Mouse (Mus musculus) heart, embryonic 10.5 days (tissue): Measurements from ENCODE around the gene St7. TPM values are rescaled to one million over a fixed set of nuclear protein-coding genes. Genes with fewer than 3 reads are reported as not detected.
A peak's percentile ranks its signal among the peaks of the same experiment; 100 is the strongest.

Source experiments
- DNase-seq: peaks from one replicate; pipeline ENCODE4 v3.0.0-alpha.2; 2017; ENCODE audit warnings: low spot score
- H3K27ac ChIP-seq: fragments of 300-500 bp; sonication (generic); 2 replicates; pipeline ENCODE4 v1.5.1; 2016; ENCODE audit warnings: mild to moderate bottlenecking
- H3K27me3 ChIP-seq: fragments of 300-500 bp; sonication (generic); 2 replicates; pipeline ENCODE4 v1.6.1; 2016; ENCODE audit warnings: mild to moderate bottlenecking; ENCODE audit not compliant: poor library complexity, insufficient read depth, severe bottlenecking
- H3K36me3 ChIP-seq: fragments of 300-500 bp; sonication (generic); 2 replicates; pipeline ENCODE4 v1.6.1; 2016; ENCODE audit warnings: mild to moderate bottlenecking, moderate library complexity
- H3K4me1 ChIP-seq: fragments of 300-500 bp; sonication (generic); 2 replicates; pipeline ENCODE4 v1.6.1; 2016; ENCODE audit warnings: mild to moderate bottlenecking
- H3K4me3 ChIP-seq: fragments of 300-500 bp; sonication (generic); 2 replicates; pipeline ENCODE4 v1.5.1; 2016; ENCODE audit warnings: mild to moderate bottlenecking, moderate library complexity
- H3K9me3 ChIP-seq: fragments of 300-500 bp; sonication (generic); 2 replicates; pipeline ENCODE4 v1.6.1; 2016; ENCODE audit warnings: mild to moderate bottlenecking, moderate library complexity
- WGBS: fragments of 180-500 bp; shearing (Covaris S2); methylation state at CpG from one replicate; pipeline ENCODE4 v1.1.7; 2016; 5-methylcytosine and 5-hydroxymethylcytosine counted together
- polyA plus RNA-seq: library from polyadenylated mRNA; unstranded; fragments of >200 nt; fragmentation: Nextera tagmentation; extraction: Ambion mirVana; gene quantifications from 2 replicates; pipeline ENCODE4 v1.2.1, GENCODE M21; 2016

Gene St7
- polyA plus RNA-seq, 1 experiment from 2014 or later: 24.0 TPM

DNA sequence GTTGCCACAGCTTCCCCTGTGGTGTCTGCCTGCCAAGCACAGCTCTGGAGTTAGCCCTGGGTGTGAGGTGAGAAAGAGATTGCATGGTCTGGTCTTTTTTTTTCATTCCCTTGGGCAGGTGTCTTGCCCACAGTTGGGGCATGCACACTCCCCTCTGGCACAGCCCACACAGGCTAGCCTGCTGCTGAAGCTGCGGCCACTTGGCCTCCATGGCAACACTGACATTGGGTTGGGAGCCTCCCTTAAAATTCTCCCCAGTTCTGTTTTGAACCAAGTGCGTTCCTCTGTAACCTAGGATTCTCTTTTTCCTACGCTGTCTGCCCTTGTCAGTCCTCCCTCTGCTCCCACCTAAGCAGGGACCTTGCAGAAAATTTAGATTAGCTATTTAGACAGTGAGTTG lies 213.0 kb downstream of the St7 start:
- no peak overlapping the region for H3K27ac ChIP-seq
- no peak overlapping the region for H3K4me3 ChIP-seq
- DNase-seq: no peak
- no peaks in the 10 kb centered on the region for H3K27me3 ChIP-seq
- no peaks in the 10 kb centered on the region for H3K9me3 ChIP-seq
- H3K4me1 ChIP-seq: peaks cover 7% of the 10 kb centered on the region; the same call in 1 of the 2 replicates
- peaks cover 10% of the 10 kb centered on the region for H3K36me3 ChIP-seq
- WGBS: 62% methylated on average over 3 of the region's 3 CpGs

DNA sequence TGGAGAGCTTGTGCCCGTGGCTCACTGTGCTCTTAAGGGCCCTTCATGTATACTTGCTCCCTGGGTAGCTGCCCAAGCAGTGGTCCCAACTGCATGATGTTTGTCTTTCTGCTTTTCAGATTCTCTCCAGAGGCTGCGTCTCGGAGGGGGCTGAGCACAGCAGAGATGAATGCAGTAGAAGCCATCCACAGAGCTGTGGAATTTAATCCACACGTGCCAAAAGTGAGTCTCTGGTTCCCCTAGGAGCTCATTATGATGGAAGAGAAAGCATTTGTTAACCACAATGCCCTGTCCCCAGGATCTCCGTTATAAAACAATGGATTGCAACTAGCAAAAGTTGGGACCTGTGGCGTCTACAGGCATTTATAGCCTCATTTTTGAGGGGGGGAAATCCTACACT lies 213.6 kb downstream of the St7 start:
- Histone ChIP-seq H3K4me3 (no peak overlapping the region), H3K36me3 (peaks cover 10% of the 10 kb centered on the region), H3K27me3 (no peaks in the 10 kb centered on the region), H3K4me1 (peaks cover 7% of the 10 kb centered on the region; the same call in 1 of the 2 replicates), H3K9me3 (no peaks in the 10 kb centered on the region), H3K27ac (no peak overlapping the region)
- no peak for DNase-seq
- WGBS: 43% methylated on average over 6 of the region's 6 CpGs

DNA sequence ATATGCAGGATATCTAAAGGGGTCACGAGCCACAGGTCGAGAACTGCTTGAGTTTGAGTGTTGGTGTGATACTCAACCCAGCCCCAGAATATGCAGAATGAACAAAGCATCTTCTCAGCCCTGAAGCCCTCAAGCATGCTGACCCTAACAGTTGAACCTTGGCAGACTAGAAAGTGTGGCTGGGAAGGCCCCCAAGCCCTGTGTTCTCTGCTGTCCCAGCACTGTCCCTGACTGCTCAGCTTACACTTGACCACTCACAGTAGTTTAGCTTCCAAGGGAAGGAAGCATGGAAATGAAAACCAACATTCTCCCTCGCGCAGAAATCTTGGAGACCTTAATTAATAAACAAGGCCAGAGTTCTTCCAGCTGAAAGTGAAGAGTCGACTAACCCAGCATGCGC lies 219.6 kb downstream of the St7 start:
- H3K4me1 ChIP-seq: no peaks in the 10 kb centered on the region
- H3K27ac ChIP-seq: no peak overlapping the region
- no peaks in the 10 kb centered on the region; the same call in 1 of the 2 replicates for H3K36me3 ChIP-seq
- no peak overlapping the region for H3K4me3 ChIP-seq
- H3K27me3 ChIP-seq: no peaks in the 10 kb centered on the region
- 79% methylated on average over 6 of the region's 6 CpGs for WGBS
- H3K9me3 ChIP-seq: no peaks in the 10 kb centered on the region
- DNase-seq: no peak

DNA sequence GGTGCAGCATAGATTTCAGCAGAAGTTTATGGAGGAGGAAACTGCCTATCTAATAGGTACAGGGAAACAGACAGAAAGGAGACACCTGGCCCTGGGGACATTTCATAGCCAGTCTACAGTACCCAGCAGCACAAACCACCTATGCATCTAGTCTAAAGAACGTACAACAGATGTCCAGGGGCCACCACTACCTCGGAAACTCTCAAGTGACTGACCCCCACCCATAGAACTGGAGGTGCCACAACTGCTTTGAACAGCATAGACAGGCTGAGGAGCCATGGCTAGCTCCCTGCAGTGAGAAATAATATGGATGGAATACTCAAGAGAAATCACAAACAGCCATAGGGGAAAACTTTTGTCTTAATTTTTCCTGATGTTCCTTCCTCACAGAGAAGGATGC lies 220.1 kb downstream of the St7 start:
- DNase-seq: no peak
- WGBS: 86% methylated on average over 2 of the region's 2 CpGs
- H3K36me3 ChIP-seq: no peaks in the 10 kb centered on the region; the same call in 1 of the 2 replicates
- no peaks in the 10 kb centered on the region for H3K27me3 ChIP-seq
- no peak overlapping the region for H3K4me3 ChIP-seq
- H3K9me3 ChIP-seq: no peaks in the 10 kb centered on the region
- no peaks in the 10 kb centered on the region for H3K4me1 ChIP-seq
- no peak overlapping the region for H3K27ac ChIP-seq

DNA sequence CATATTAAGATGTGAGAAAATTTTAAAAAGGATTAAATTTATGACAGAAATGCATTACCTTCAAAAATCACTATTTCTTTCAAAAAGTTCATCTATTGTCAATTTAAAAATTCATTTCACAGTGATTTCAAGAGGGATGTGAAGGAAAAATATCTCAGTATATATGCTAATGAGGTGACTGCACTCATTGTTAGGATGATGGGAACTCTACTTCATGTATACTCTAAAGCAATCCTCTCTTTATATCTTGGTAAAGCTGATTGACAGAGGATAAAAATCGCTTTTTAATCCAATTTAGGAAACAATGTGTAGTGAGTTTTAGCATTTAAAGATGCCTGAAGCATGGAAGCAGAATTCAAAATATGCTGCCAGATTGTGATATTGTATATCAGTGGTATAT lies 220.6 kb downstream of the St7 start:
- H3K4me3 ChIP-seq: no peak overlapping the region
- 74% methylated on average over 1 of the region's 1 CpGs for WGBS

DNA sequence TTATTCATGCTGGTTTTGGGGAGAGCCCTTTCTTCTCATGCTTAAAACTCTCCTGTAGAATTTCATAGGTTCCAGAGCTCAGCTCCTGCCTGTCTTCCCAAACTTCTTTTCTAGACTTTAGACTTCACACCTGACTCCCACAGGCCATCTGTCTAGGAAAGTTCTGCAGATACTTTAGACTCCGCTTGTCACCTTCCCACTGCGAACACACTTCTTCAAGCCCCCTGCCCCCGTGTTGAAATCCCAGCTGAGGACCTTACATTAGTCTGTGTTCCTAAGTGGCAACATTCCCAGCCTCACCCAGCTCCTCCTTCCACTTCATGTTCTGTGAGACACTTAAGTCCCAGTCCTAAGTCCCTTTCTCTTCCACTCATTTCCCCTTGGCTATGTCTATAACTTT lies 221.6 kb downstream of the St7 start:
- Histone ChIP-seq H3K36me3 (peaks cover 3% of the 10 kb centered on the region; the same call in 1 of the 2 replicates), H3K27ac (no peak overlapping the region), H3K27me3 (no peaks in the 10 kb centered on the region), H3K4me3 (no peak overlapping the region), H3K4me1 (no peaks in the 10 kb centered on the region), H3K9me3 (no peaks in the 10 kb centered on the region)
- DNase-seq: no peak
- 57% methylated on average over 3 of the region's 3 CpGs for WGBS

More for the DNA sequence above, 220.6 kb downstream of the St7 start:
- Histone ChIP-seq H3K9me3 (no peaks in the 10 kb centered on the region), H3K27me3 (no peaks in the 10 kb centered on the region), H3K27ac (no peak overlapping the region), H3K4me1 (no peaks in the 10 kb centered on the region), H3K36me3 (no peaks in the 10 kb centered on the region; the same call in 1 of the 2 replicates)
- no peak for DNase-seq

DNA sequence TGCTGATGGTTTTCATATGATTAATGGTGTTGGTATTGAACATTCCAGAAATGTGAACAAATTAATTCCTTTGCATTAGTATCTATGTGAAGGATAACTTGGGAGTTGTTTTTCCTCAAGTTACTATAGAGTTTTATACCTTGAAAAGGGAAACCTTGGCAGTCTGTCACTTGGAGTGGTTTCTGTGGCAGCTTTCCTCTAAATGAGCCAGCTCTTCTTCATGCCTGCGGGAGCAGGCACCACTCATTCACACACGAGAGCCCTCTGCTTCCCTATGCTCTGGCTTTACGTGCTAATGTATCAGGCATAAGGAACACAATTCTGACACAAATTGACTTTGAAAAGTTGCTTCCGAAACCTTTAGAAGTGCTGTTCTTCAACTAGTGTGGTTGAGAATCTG lies 224.5 kb downstream of the St7 start:
- Histone ChIP-seq H3K27ac (no peak overlapping the region), H3K9me3 (no peaks in the 10 kb centered on the region), H3K27me3 (no peaks in the 10 kb centered on the region), H3K4me1 (no peaks in the 10 kb centered on the region), H3K4me3 (no peak overlapping the region), H3K36me3 (peaks cover 8% of the 10 kb centered on the region; the same call in 1 of the 2 replicates)
- 84% methylated on average over 4 of the region's 4 CpGs for WGBS
- no peak for DNase-seq

DNA sequence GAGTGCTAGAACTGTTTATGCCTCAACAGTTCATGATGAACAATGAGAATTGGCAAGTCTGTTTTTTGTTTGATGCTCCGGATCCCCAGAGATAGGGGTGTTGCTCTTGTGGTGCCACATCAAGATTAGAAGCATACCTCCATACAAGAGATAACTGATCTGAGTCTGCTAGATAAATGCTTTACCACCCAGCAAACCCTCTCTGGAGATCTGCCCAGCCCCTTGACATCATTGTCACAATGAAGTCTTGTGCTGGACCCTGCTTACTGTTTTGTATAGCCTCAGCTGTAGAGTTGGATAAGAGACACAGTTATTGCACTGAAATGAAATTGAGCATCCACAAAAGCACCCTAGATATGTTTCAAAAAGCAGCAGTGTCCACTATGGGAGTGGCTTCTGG lies 229.4 kb downstream of the St7 start:
- 0 out of 2 replicates have a peak, but pooled peaks cover under 1% of the 10 kb centered on the region for H3K4me1 ChIP-seq
- DNase-seq: no peak
- H3K36me3 ChIP-seq: peaks cover 15% of the 10 kb centered on the region; the same call in 1 of the 2 replicates
- no peak overlapping the region for H3K4me3 ChIP-seq
- WGBS: 82% methylated on average over 1 of the region's 1 CpGs
- no peaks in the 10 kb centered on the region for H3K27me3 ChIP-seq
- no peaks in the 10 kb centered on the region for H3K9me3 ChIP-seq
- no peak overlapping the region for H3K27ac ChIP-seq

DNA sequence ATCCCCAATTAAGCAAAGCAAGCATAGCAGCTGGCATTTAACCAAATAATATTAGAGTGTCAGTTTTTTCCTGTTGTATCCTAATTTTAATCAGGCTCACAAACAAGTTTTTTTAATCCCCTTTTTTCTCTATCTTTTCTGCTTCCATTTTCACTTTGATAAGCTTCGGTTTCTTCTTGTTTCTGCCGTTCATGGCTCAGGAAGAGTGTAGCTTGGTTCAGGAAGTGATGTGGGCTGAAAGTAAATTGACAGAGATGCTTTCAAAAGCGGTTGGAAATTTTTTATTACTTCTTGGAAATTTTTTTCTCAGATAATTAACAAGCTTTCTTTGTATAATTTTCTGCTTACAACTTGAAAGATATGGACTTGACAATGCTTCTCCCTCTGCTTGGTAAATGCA lies 230.2 kb downstream of the St7 start:
- no peak for DNase-seq
- 70% methylated on average over 3 of the region's 3 CpGs for WGBS
- no peaks in the 10 kb centered on the region for H3K9me3 ChIP-seq
- H3K27ac ChIP-seq: no peak overlapping the region
- H3K36me3 ChIP-seq: peaks cover 15% of the 10 kb centered on the region; the same call in 1 of the 2 replicates
- H3K4me1 ChIP-seq: peaks cover 4% of the 10 kb centered on the region; the same call in 1 of the 2 replicates
- H3K4me3 ChIP-seq: no peak overlapping the region
- no peaks in the 10 kb centered on the region for H3K27me3 ChIP-seq

DNA sequence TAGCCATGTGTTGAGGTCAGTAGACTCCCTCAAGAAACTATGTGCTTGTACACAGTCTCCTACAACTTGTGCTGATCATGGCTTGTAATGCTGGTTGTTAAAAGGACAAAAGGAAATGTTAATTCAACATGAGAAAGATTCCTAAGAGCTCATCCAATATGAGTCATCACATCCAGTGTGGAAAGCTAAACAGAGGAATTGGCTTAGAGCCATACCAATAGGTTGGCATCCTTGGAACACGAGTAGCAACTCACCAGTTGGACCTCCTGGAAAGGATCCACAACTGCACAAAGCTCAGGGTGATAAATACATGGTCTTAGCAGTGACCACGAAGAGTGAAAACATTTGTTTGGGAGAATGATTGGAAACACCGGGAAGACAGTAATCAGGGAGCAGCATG lies 230.6 kb downstream of the St7 start:
- H3K4me1 ChIP-seq: peaks cover 4% of the 10 kb centered on the region; the same call in 1 of the 2 replicates
- peaks cover 15% of the 10 kb centered on the region; the same call in 1 of the 2 replicates for H3K36me3 ChIP-seq
- no peak overlapping the region for H3K27ac ChIP-seq
- no peaks in the 10 kb centered on the region for H3K27me3 ChIP-seq
- DNase-seq: no peak
- H3K4me3 ChIP-seq: no peak overlapping the region
- H3K9me3 ChIP-seq: no peaks in the 10 kb centered on the region
- WGBS: 64% methylated on average over 3 of the region's 3 CpGs

DNA sequence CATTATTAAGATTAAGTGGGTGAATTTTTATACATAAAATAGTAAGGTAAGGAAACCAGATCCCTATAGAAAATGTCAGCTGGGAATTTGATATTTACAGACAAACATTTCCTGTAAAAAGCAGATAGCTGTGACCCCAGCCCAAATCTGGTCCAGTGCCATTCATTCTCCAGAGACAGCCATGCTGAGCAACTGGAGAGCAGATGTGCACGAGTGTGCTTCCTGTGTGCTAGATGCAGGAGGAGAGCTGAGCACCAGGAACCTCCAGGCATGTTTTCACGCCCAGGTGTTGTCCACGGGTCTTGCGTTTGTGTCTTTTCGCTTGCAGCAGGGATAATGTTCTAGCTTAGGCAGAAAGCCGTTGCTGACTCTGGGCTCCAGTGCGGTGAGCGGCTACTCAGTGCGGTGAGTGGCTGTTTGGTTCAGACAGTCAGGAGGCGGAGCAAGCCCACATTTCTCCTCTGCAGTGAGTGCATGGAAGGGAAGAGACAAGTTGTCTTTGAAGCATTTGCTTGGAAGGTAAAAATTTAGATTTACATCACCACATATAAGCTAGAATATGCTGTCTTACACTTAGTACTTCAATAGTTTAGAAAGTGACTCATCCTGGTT lies 231.3 kb downstream of the St7 start:
- peaks cover 4% of the 10 kb centered on the region; the same call in 1 of the 2 replicates for H3K4me1 ChIP-seq
- no peaks in the 10 kb centered on the region for H3K9me3 ChIP-seq
- WGBS: 85% methylated on average over 10 of the region's 10 CpGs
- DNase-seq: no peak
- H3K27me3 ChIP-seq: no peaks in the 10 kb centered on the region
- no peak overlapping the region for H3K27ac ChIP-seq
- peaks cover 15% of the 10 kb centered on the region; the same call in 1 of the 2 replicates for H3K36me3 ChIP-seq
- no peak overlapping the region for H3K4me3 ChIP-seq

DNA sequence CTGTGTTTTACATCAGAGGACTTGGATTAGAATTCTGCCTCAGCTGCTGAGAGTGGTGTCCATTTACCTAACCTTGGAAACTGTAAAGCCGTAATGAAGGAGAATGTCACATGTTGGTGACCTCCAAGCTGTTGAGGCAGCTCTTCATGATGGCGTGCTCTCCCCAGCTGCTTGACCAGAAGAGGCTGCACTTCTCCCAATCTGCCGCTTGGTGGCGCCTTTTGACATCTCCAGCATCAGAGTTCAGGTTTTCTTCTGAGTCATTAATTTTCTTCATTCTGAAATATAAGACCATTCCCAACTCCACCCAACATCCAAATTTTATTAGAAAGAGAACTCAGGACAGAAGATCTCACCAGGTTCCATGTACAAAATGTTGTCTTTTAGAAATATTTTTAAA lies 232.5 kb downstream of the St7 start:
- 42% methylated on average over 4 of the region's 4 CpGs for WGBS
- Histone ChIP-seq H3K4me1 (peaks cover 6% of the 10 kb centered on the region; the same call in 1 of the 2 replicates), H3K4me3 (no peak overlapping the region)

DNA sequence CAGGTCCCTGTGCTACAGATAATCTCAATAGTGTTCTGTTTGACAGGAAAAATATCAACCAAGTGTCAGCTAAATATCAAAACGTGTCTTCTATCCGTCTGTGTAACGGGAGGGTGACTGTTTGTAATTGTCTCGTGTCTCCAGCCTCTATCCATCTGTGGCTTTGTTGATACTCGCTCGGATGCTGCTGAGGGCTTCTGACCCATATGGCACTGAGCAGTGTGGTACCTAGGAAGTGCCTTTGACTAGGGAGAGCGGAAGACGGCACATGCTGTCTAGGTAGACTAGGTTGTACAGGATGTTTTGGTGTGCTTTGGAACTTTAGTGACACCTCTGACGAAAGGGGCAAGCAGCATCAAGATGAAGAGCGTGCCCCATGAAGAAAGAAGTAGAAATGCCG lies 235.0 kb downstream of the St7 start:
- DNase-seq: peak; percentile 46
- H3K4me3 ChIP-seq: no peak overlapping the region
- no peak overlapping the region for H3K27ac ChIP-seq
- WGBS: 70% methylated on average over 11 of the region's 11 CpGs
- H3K9me3 ChIP-seq: no peaks in the 10 kb centered on the region
- H3K27me3 ChIP-seq: no peaks in the 10 kb centered on the region
- peaks cover 8% of the 10 kb centered on the region for H3K4me1 ChIP-seq
- 0 out of 2 replicates have a peak, but pooled peaks cover 1% of the 10 kb centered on the region for H3K36me3 ChIP-seq

More for the DNA sequence above, 232.5 kb downstream of the St7 start:
- Histone ChIP-seq H3K27me3 (no peaks in the 10 kb centered on the region), H3K36me3 (0 out of 2 replicates have a peak, but pooled peaks cover 10% of the 10 kb centered on the region), H3K27ac (no peak overlapping the region), H3K9me3 (no peaks in the 10 kb centered on the region)
- no peak for DNase-seq
